ENCODE assay signal across 35 mouse cellular contexts in the genomic region with DNA sequence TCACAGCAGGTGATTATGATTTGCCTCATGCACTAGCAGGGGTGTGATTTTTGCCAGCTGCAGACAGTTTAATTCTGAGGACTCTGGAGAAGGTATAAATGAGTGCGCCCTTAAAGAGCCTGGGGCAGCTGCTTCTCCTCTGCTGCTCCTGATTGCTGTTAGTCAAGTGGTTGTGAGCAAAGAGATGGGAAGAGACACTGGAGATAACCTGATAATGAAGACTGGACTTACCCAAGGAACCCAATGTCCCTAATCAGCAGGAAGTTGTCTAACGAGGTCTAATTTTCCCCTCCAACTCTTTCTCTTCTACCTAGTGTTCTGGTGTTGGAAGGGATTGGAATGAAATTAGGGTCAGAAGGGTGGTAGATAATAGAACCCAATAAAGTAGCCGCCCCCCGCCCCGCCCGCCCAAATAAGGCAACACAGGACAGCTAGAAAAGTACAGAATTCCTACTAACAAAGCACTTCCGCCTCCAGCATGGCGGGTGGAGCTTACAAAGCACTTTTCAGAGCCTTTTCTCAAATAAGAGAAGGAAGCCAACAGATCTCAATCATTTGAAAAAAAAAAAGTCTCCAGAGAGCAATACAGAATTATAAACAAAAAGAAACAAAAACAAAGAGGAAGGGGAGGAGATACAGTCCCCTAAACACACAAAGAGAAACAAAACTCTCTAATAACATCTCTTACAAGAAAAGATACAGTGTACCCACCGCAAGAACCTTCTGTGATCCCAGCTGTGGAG. TPM values are rescaled to one million over a fixed set of nuclear protein-coding genes. Genes with fewer than 3 reads are reported as not detected.
"Had no signal": no experiment of that assay in that cellular context is flagged by ENCODE, and none has a peak within 500 bp of the region (broad histone marks: within the 10 kb centered on the region; RNA-seq: fewer than 3 reads in every experiment).

No protein-coding gene starts in this region.

- H3K9me3 ChIP-seq: heart, embryonic 15.5 days; hindbrain, embryonic 10.5 days; hindbrain, embryonic 12.5 days; hindbrain, embryonic 13.5 days; hindbrain, embryonic 15.5 days; intestine, embryonic 15.5 days had no signal

- H3K27me3 ChIP-seq: heart, embryonic 12.5 days; heart, embryonic 13.5 days; heart, embryonic 15.5 days; hindbrain, embryonic 12.5 days; hindbrain, embryonic 15.5 days; intestine, embryonic 15.5 days had no signal

- H3K36me3 ChIP-seq: heart, embryonic 12.5 days; heart, embryonic 15.5 days; hindbrain, embryonic 12.5 days; hindbrain, embryonic 15.5 days; intestine, embryonic 15.5 days had no signal

- ATAC-seq: hindbrain, embryonic 16.5 days; hindbrain, postnatal 0 days; inflammation-experienced regulatory T-cells, adult 6 months; intestine, embryonic 15.5 days; intestine, embryonic 16.5 days; intestine, postnatal 0 days had no signal

- H3K9ac ChIP-seq: heart, embryonic 12.5 days; heart, embryonic 13.5 days; heart, embryonic 15.5 days; hindbrain, embryonic 12.5 days; hindbrain, embryonic 13.5 days; hindbrain, embryonic 14.5 days; hindbrain, embryonic 15.5 days; intestine, embryonic 15.5 days had no signal

- H3K4me3 ChIP-seq: heart, embryonic 12.5 days; heart, embryonic 13.5 days; heart, embryonic 15.5 days; hindbrain, embryonic 10.5 days; hindbrain, embryonic 12.5 days; hindbrain, embryonic 13.5 days; hindbrain, embryonic 15.5 days; intestine, embryonic 15.5 days; layer of hippocampus, adult 2 months; left cerebral cortex, adult 2 months had no signal

- H3K4me2 ChIP-seq: heart, embryonic 11.5 days; heart, embryonic 12.5 days; heart, embryonic 13.5 days; heart, embryonic 15.5 days; hindbrain, embryonic 12.5 days; hindbrain, embryonic 13.5 days; hindbrain, embryonic 14.5 days; hindbrain, embryonic 15.5 days; intestine, embryonic 15.5 days had no signal

- H3K27ac ChIP-seq: heart, embryonic 13.5 days; heart, embryonic 15.5 days; hindbrain, embryonic 10.5 days; hindbrain, embryonic 12.5 days; hindbrain, embryonic 13.5 days; hindbrain, embryonic 14.5 days; hindbrain, embryonic 15.5 days; hindbrain, postnatal 0 days; intestine, embryonic 15.5 days; kidney, postnatal 0 days; layer of hippocampus, adult 2 months; left cerebral cortex, adult 2 months had no signal

- DNase-seq: heart, postnatal 10 days; heart, postnatal 14 days; heart, postnatal 36 days; heart, postnatal 4 days; kidney, adult 11 months; kidney, adult 18-20 months; kidney, adult 2 months; kidney, adult 8-10 months; kidney, adult 9 months; kidney, postnatal 10 days; kidney, postnatal 14 days; kidney, postnatal 25 days; kidney, postnatal 36 days; kidney, postnatal 4 days; layer of hippocampus, adult 9-11 months; layer of hippocampus, postnatal 36 days had no signal

RNA-seq across cellular contexts. Expression of a gene that starts 39.6 kb away (rescaled TPM):
- total RNA-seq: hematopoietic stem cell, adult 5-6 weeks had no signal
